Mouse (Mus musculus): ENCODE data around the gene R3hdm4. TPM values are rescaled to one million over a fixed set of nuclear protein-coding genes. Genes with fewer than 3 reads are reported as not detected.

R3hdm4 gene
- total RNA-seq (2023): 94.1 to 105 TPM (median 98.7 TPM) in 4 replicates

GRCm38 (mm10) chr10:79920958-79921535 is at the start of gene R3hdm4:
TSS of gene R3hdm4 (minus strand) at chr10:79921208.

GRCm38 (mm10) chr10:79970415-79971182 is 49.6 kb upstream of the R3hdm4 start, which contains the start of gene Grin3b:
TSS of gene Grin3b (plus strand) at chr10:79970715.

DNA sequence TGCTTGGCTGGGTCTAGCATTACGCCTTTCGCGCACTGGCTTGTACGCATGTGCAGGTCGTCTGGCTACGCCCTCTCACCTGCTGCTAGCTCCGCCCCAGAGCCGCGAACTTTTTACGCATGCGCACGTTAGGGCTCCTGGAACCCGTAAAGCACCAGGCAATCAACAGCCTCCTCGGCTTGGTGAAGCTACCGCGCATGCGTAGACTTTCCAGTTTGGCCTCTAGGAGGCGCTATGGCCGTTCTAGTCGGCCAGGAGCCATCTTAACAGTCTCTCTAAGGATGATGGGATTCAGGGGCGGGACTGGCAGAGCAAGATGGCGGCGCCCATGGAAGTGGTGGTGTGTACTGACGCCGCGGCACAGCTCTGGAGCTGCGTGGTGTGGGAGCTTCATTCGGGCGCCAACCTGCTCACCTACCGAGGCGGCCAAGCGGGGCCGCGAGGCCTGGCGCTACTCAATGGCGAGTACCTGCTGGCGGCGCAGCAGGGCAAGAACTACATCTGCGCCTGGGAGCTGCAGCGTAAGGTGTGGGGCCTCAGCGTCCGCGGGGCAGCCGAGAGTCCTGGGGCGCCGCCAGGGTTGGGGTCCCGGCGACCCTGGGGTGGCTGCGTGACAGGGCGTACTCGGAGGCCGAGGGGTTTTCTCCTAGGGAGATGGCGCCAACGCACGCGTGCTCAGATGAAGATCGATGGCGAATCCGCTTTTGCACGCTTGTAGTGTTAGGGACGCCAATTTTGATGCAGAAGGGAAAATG is 39.0 kb upstream of the R3hdm4 start, which contains the start of gene Wdr18:
Wdr18 (plus strand) TSS at position 306 of the 755 bp plus-strand sequence.

GRCm38 (mm10) chr10:79926491-79927323 is 5.7 kb upstream of the R3hdm4 start, which contains the start of gene Arid3a:
TSS of gene Arid3a (plus strand) at chr10:79927043.

DNA sequence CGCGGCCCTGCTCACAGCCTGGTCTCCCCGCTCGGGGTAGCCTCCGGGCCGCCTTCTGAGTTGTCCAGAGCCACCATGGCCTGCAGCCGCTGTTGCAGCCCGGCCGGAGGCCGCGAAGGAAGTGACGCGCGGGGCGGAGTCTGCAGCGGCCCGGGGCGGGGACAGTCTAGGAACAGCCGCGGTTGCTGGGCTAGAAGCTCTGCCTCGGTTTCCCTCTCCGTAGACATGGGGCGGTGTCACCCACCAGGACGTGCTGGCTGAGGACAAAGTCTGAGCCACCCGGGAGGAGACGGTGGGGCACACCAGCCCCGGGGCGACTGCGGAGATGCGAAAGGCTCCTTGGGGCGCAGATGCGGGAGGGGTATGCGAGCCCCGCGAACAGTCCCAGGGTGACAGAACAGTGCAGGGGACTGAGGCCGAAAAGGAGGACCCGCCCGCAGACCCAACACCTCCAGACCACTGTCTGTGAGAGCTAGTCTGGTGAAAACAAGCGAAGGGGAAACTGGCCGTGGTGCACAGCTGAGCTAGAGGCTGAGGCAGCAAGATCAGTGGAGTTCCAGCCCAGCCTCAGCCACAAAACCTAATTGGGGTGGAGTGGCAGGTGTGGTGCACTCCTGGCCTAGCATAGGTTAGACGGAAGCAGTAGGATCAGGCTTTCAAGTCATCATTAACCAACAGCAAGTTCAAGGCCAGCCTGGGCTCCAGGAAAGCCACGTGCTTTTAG is 4.0 kb downstream of the R3hdm4 start, which contains the start of gene Kiss1r:
Kiss1r (plus strand) TSS at position 164 of the 724 bp plus-strand sequence.

GRCm38 (mm10) chr10:79910556-79910955 is 10.5 kb downstream of the R3hdm4 start, which contains the start of gene Gm26602:
TSS of gene Gm26602 (plus strand) at chr10:79910856.

GRCm38 (mm10) chr10:79908167-79909091 is 12.6 kb downstream of the R3hdm4 start, which contains the start of gene Med16:
TSS of gene Med16 (minus strand) at chr10:79908923.

DNA sequence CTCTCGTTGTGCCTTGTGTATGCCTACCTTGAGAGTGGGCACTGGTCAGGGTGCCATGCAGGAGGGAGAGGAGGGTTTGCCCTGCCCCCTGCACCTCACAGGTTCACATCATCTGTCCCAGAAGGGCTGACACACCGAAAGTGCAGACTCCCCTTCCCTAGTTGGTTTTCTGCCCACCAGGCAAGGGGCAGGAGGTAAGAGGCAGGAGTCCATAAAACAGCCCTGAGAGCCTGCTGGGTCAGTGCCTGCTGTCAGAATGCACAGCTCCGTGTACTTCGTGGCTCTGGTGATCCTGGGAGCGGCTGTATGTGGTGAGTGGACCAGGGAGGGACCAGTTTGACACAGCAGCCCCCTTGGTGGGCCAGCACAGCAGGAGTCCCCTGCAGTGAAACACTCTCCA is 30.3 kb downstream of the R3hdm4 start, which contains the start of gene Cfd:
Cfd (plus strand) TSS at position 184 of the 400 bp plus-strand sequence.

DNA sequence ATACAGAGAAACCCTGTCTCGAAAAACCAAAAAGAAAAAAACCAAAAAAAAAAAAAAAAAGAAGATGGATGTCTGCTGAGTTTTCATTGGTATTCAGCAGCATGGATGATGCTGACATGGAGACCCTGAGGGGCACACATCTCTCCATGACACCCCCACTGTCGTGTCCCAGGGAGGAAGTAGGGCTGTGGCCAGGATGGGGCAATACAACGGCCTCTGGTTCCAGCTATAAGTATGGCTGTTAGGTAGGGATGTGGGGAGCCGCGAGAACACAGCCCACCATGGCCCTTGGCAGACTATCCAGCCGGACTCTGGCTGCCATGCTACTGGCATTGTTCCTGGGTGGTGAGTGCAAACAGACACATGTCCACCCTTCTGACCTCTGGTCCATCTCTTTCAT is 35.0 kb downstream of the R3hdm4 start, which contains the start of gene Elane:
Elane (plus strand) TSS at position 194 of the 400 bp plus-strand sequence.

DNA sequence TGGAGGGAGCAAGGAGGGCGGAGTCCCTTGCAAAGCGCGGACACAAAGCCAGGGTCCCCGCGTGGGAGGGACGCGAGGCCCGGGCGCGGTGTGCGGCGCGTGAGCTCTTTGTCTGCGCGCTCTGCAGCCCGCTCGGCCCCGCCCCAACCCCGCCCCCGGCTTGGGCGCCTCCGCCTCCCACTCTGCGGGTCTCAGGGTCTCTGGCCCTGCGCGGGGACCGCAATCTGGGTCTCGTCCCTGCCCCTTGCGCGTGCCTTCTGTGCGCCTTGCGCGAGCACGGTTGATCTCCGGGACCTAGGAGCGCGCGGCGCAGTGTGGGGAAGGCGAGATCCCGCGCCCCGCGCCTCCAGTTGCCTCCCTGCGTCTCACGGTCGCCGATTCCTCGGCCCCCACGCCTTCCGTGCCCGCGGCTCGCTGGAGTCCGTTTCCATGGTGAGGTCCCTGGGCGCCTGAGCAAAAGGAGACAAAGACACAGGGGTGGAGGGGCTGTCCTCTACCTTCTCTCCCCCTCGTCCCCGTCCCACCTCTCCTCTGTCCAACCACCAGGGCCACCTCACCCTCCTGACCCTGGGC is 46.6 kb downstream of the R3hdm4 start, which contains the start of the genes Prtn3 and Plppr3:
Prtn3 (plus strand) TSS at position 187 of the 573 bp plus-strand sequence.
Plppr3 (minus strand) TSS at position 345 of the 573 bp plus-strand sequence.

Other genes starting within 250 kb of the R3hdm4 start
- gene Cdc34, start 239.0 kb downstream of the R3hdm4 start, total RNA-seq (2023): 64.3 to 70.9 TPM (median 67.1 TPM) in 4 replicates
- gene Gzmm, start 232.2 kb downstream of the R3hdm4 start, total RNA-seq (2023): 2.2 to 3.3 TPM (median 2.8 TPM) in 4 replicates
- gene Bsg, start 216.7 kb downstream of the R3hdm4 start, total RNA-seq (2023): 93.0 to 101 TPM (median 96.4 TPM) in 4 replicates
- gene Hcn2, start 204.6 kb downstream of the R3hdm4 start, total RNA-seq (2023): not detected in 4 replicates
- 61.1 to 82.7 TPM (median 70.9 TPM) in 4 replicates for gene Polrmt, start 174.6 kb downstream of the R3hdm4 start, total RNA-seq (2023)
- gene Fgf22, start 166.1 kb downstream of the R3hdm4 start, total RNA-seq (2023): not detected in 4 replicates
- gene Rnf126, start 154.3 kb downstream of the R3hdm4 start, total RNA-seq (2023): 47.4 to 62.4 TPM (median 56.4 TPM) in 4 replicates
- 1.5 to 3.1 TPM (median 1.8 TPM) in 4 replicates for gene Fstl3, start 143.9 kb downstream of the R3hdm4 start, total RNA-seq (2023)
- gene Prss57, start 130.2 kb downstream of the R3hdm4 start, total RNA-seq (2023): not detected in 4 replicates
- gene Palm, start 127.6 kb downstream of the R3hdm4 start, total RNA-seq (2023): 6.0 to 6.7 TPM (median 6.3 TPM) in 4 replicates
- gene Misp, start 100.2 kb downstream of the R3hdm4 start, total RNA-seq (2023): not detected in 4 replicates
- gene Ptbp1, start 66.8 kb downstream of the R3hdm4 start, total RNA-seq (2023): 435 to 450 TPM (median 444 TPM) in 4 replicates
- gene Prtn3, start 46.7 kb downstream of the R3hdm4 start, total RNA-seq (2023): 0.75 TPM in 1 of 4 replicates, not detected in the others
- 0.56 to 1.1 TPM (median 1.1 TPM) in 4 replicates for gene Plppr3, start 46.6 kb downstream of the R3hdm4 start, total RNA-seq (2023)
- gene Elane, start 35.0 kb downstream of the R3hdm4 start, total RNA-seq (2023): not detected in 4 replicates
- not detected in 4 replicates for gene Cfd, start 30.4 kb downstream of the R3hdm4 start, total RNA-seq (2023)
- 78.8 to 89.5 TPM (median 83.7 TPM) in 4 replicates for gene Med16, start 12.3 kb downstream of the R3hdm4 start, total RNA-seq (2023)
- gene Gm26602, start 10.4 kb downstream of the R3hdm4 start, total RNA-seq (2023): not detected in 4 replicates
- gene Kiss1r, start 4.2 kb downstream of the R3hdm4 start, total RNA-seq (2023): 0.39 to 0.63 TPM (median 0.47 TPM) in 4 replicates
- 32.5 to 39.9 TPM (median 35.7 TPM) in 4 replicates for gene Arid3a, start 5.8 kb upstream of the R3hdm4 start, total RNA-seq (2023)
- gene Wdr18, start 38.9 kb upstream of the R3hdm4 start, total RNA-seq (2023): 46.0 to 52.3 TPM (median 48.3 TPM) in 4 replicates
- gene Grin3b, start 49.5 kb upstream of the R3hdm4 start, total RNA-seq (2023): not detected in 4 replicates
- 163 to 175 TPM (median 163 TPM) in 4 replicates for gene Tmem259, start 63.1 kb upstream of the R3hdm4 start, total RNA-seq (2023)
- 329 to 335 TPM (median 331 TPM) in 4 replicates for gene Cnn2, start 67.4 kb upstream of the R3hdm4 start, total RNA-seq (2023)
- gene Abca7, start 75.3 kb upstream of the R3hdm4 start, total RNA-seq (2023): 51.7 to 55.6 TPM (median 53.3 TPM) in 4 replicates
- gene Arhgap45, start 95.4 kb upstream of the R3hdm4 start, total RNA-seq (2023): 482 to 540 TPM (median 503 TPM) in 4 replicates
- 82.2 to 90.7 TPM (median 85.7 TPM) in 4 replicates for gene Polr2e, start 118.6 kb upstream of the R3hdm4 start, total RNA-seq (2023)
- 108 to 159 TPM (median 123 TPM) in 4 replicates for gene Gpx4, start 126.0 kb upstream of the R3hdm4 start, total RNA-seq (2023)
- gene Sbno2, start 184.4 kb upstream of the R3hdm4 start, total RNA-seq (2023): 116 to 127 TPM (median 121 TPM) in 4 replicates
- 170 to 186 TPM (median 178 TPM) in 4 replicates for gene Stk11, start 194.6 kb upstream of the R3hdm4 start, total RNA-seq (2023)
- gene Atp5d, start 217.4 kb upstream of the R3hdm4 start, total RNA-seq (2023): 168 to 193 TPM (median 182 TPM) in 4 replicates
- 7.3 to 8.8 TPM (median 7.8 TPM) in 4 replicates for gene Cbarp, start 219.6 kb upstream of the R3hdm4 start, total RNA-seq (2023)
- gene Midn, start 227.1 kb upstream of the R3hdm4 start, total RNA-seq (2023): 142 to 170 TPM (median 154 TPM) in 4 replicates
- gene Cirbp, start 244.8 kb upstream of the R3hdm4 start, total RNA-seq (2023): 214 to 244 TPM (median 231 TPM) in 4 replicates

All from B cell, adult 62 days (primary cell).